Mouse (Mus musculus) heart, embryonic 16.5 days (tissue): ENCODE measurements around the gene Rorb. TPM values are rescaled to one million over a fixed set of nuclear protein-coding genes. Genes with fewer than 3 reads are reported as not detected.

Experiments used
- ATAC-seq: fragments of 200-750 bp; cut with Nextera tagmentation; replicated peaks from 2 replicates; pipeline ENCODE4 v1.8.0; 2017; ENCODE audit warnings: moderate number of reproducible peaks; ENCODE audit not compliant: insufficient read depth, low FRiP score; ENCODE audit errors: extremely low read depth
- H3K27ac ChIP-seq: fragments of 300-500 bp; sonication (generic); 2 replicates; pipeline ENCODE4 v1.5.1; 2014; ENCODE audit warnings: mild to moderate bottlenecking, low read length, control low read depth, moderate library complexity
- H3K27me3 ChIP-seq: fragments of 300-500 bp; sonication (generic); 2 replicates; pipeline ENCODE4 v1.6.1; 2014; ENCODE audit warnings: low read length, mixed read lengths; ENCODE audit not compliant: control insufficient read depth, insufficient read depth
- H3K36me3 ChIP-seq: fragments of 300-500 bp; sonication (generic); 2 replicates; pipeline ENCODE4 v1.6.1; 2014; ENCODE audit not compliant: control insufficient read depth, insufficient read depth
- H3K4me1 ChIP-seq: fragments of 300-500 bp; sonication (generic); 2 replicates; pipeline ENCODE4 v1.6.1; 2014; ENCODE audit warnings: low read length, mixed read lengths; ENCODE audit not compliant: control insufficient read depth, insufficient read depth
- H3K4me2 ChIP-seq: fragments of 300-500 bp; sonication (generic); 2 replicates; pipeline ENCODE4 v1.6.1; 2014; ENCODE audit warnings: low read depth, mild to moderate bottlenecking, control low read depth, low read length
- H3K4me3 ChIP-seq: fragments of 300-500 bp; sonication (generic); 2 replicates; pipeline ENCODE4 v1.5.1; 2014; ENCODE audit warnings: mild to moderate bottlenecking, control low read depth, low read length
- H3K9ac ChIP-seq: fragments of 300-500 bp; sonication (generic); 2 replicates; pipeline ENCODE4 v1.6.1; 2014; ENCODE audit warnings: low read length, control low read depth
- H3K9me3 ChIP-seq: fragments of 300-500 bp; sonication (generic); replicated peaks from 2 replicates; pipeline ENCODE4 v1.6.1; 2016; ENCODE audit warnings: low read length; ENCODE audit not compliant: control insufficient read depth
- WGBS: fragments of 180-500 bp; shearing (Covaris S2); extraction: QIAGEN DNeasy Blood & Tissue Kit; methylation state at CpG from one replicate; pipeline ENCODE4 v1.1.7; 2014; 5-methylcytosine and 5-hydroxymethylcytosine counted together
- polyA plus RNA-seq: library from polyadenylated mRNA; unstranded; fragments of >200 nt; fragmentation: Nextera tagmentation; extraction: Ambion mirVana; gene quantifications from 2 replicates; pipeline ENCODE4 v1.2.1, GENCODE M21; 2015

Gene Rorb
- 0.29 and 0.69 TPM in 2 replicates for polyA plus RNA-seq

- H3K27ac ChIP-seq: peak within 1 kb of the TSS; percentile 59
Measured at GRCm38 (mm10) chr19:19110793-19111427, at the start of gene Rorb. TSS of gene Rorb (minus strand) at chr19:19111196.

DNA sequence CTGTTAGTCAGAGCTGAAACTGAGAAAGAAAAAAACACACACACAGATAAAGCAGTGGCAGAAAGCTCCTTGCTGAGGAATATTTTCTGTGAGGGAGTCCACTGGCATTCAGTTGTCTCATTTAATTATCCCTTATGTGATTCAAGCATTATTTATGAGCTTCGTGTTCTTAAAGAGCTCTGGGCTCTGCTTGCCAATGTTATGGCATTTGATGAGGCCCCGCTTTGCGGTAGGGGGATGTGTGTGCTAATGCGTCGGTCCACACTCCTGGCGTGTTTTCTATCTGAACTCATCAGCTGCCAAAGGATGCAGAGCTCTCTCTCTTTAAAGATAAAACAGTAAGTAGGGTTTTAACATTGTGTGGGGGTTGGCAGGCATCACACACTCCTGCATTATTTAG is 37.9 kb upstream of the Rorb start:
- H3K4me3 ChIP-seq: no peak overlapping the region
- no peak overlapping the region for H3K4me2 ChIP-seq
- WGBS: 57% methylated on average over 6 of the region's 6 CpGs
- no peaks in the 10 kb centered on the region for H3K36me3 ChIP-seq
- H3K4me1 ChIP-seq: no peaks in the 10 kb centered on the region
- no peak overlapping the region for H3K27ac ChIP-seq
- no peak overlapping the region for H3K9ac ChIP-seq
- no peaks in the 10 kb centered on the region for H3K9me3 ChIP-seq
- no peaks in the 10 kb centered on the region for H3K27me3 ChIP-seq
- no peak for ATAC-seq

More at GRCm38 (mm10) chr19:19110793-19111427, at the start of gene Rorb:
- H3K4me3 ChIP-seq: peak within 1 kb of the TSS; percentile 65
- peaks cover 7% of the 10 kb centered on the region; the same call in 1 of the 2 replicates for H3K4me1 ChIP-seq
- 0% methylated on average over 25 of the region's 25 CpGs for WGBS
- no peaks in the 10 kb centered on the region for H3K9me3 ChIP-seq
- no peaks in the 10 kb centered on the region for H3K36me3 ChIP-seq
- ATAC-seq: peak; percentile 99
- peaks cover 21% of the 10 kb centered on the region for H3K27me3 ChIP-seq
- H3K9ac ChIP-seq: peak within 1 kb of the TSS; percentile 69
- H3K4me2 ChIP-seq: peak within 1 kb of the TSS; percentile 97

- no peak overlapping the region for H3K27ac ChIP-seq
- no peaks in the 10 kb centered on the region for H3K9me3 ChIP-seq
- WGBS: 78% methylated on average over 4 of the region's 4 CpGs
- H3K27me3 ChIP-seq: no peaks in the 10 kb centered on the region
- no peaks in the 10 kb centered on the region for H3K36me3 ChIP-seq
- H3K4me3 ChIP-seq: no peak overlapping the region
- H3K4me2 ChIP-seq: no peak overlapping the region
- no peak for ATAC-seq
- no peaks in the 10 kb centered on the region for H3K4me1 ChIP-seq
- no peak overlapping the region for H3K9ac ChIP-seq
Measured at GRCm38 (mm10) chr19:19144447-19144846, 33.5 kb upstream of the Rorb start.

- Histone ChIP-seq H3K9me3 (no peaks in the 10 kb centered on the region), H3K27me3 (no peaks in the 10 kb centered on the region), H3K27ac (no peak overlapping the region), H3K36me3 (no peaks in the 10 kb centered on the region), H3K4me1 (no peaks in the 10 kb centered on the region), H3K4me2 (no peak overlapping the region), H3K4me3 (no peak overlapping the region), H3K9ac (no peak overlapping the region)
- 75% methylated on average over 2 of the region's 2 CpGs for WGBS
- no peak for ATAC-seq
Measured at GRCm38 (mm10) chr19:19136856-19137255, 25.9 kb upstream of the Rorb start.

DNA sequence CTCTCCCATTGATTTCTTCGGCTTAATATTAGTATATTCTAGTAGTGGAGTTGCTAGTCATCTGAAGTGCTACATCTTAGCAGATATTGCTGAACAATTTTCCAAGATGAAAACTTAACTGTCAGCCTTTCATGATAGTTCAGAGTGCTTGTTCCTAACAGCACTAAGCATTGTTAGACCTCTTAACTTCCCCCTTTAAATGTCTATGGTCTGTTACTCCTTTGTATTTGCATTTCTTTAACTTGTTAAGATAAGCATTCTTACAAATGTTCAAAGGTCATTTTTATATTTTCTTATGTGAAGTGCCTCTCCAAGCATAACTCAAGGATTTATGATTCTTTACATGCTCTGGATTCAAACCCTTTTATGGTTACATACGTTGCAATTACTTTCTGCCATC is 24.8 kb upstream of the Rorb start:
- WGBS: 68% methylated on average over 2 of the region's 2 CpGs
- H3K9me3 ChIP-seq: no peaks in the 10 kb centered on the region
- no peaks in the 10 kb centered on the region for H3K4me1 ChIP-seq
- H3K4me2 ChIP-seq: no peak overlapping the region
- no peak overlapping the region for H3K4me3 ChIP-seq
- H3K36me3 ChIP-seq: no peaks in the 10 kb centered on the region
- ATAC-seq: no peak
- no peak overlapping the region for H3K27ac ChIP-seq
- no peaks in the 10 kb centered on the region for H3K27me3 ChIP-seq
- H3K9ac ChIP-seq: no peak overlapping the region

GRCm38 (mm10) chr19:19122324-19122723 is 11.3 kb upstream of the Rorb start:
- Histone ChIP-seq H3K9ac (no peak overlapping the region), H3K27ac (no peak overlapping the region), H3K4me2 (no peak overlapping the region), H3K4me1 (no peaks in the 10 kb centered on the region), H3K4me3 (no peak overlapping the region), H3K27me3 (no peaks in the 10 kb centered on the region), H3K9me3 (no peaks in the 10 kb centered on the region; the same call in 1 of the 2 replicates), H3K36me3 (no peaks in the 10 kb centered on the region)
- ATAC-seq: no peak
- WGBS: 37% methylated on average over 2 of the region's 2 CpGs

DNA sequence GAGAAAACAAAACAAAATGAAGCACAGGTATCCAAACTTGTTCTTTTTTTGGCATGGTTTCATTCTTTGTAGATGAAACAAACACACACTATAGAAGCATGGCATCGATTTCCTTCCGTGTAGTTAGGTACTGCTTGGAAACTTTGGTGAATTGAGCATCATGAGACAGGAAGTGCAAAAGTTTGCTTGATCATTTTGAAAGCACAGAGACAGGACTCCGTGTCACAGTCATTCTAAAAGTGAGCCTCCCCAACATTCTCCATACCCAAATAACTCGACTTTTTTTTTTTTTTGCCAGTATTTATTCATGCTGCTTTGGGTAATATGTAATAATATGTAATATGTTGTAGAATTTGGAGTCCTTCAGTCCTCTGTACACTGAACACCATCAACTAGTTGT is 1.2 kb upstream of the Rorb start:
- no peak for ATAC-seq
- H3K27me3 ChIP-seq: peaks cover 21% of the 10 kb centered on the region
- H3K4me3 ChIP-seq: no peak overlapping the region; the same call in 1 of the 2 replicates
- H3K27ac ChIP-seq: no peak overlapping the region
- WGBS: 60% methylated on average over 4 of the region's 4 CpGs
- H3K36me3 ChIP-seq: no peaks in the 10 kb centered on the region
- H3K9ac ChIP-seq: no peak overlapping the region
- H3K9me3 ChIP-seq: no peaks in the 10 kb centered on the region
- no peak overlapping the region; the same call in 1 of the 2 replicates for H3K4me2 ChIP-seq
- H3K4me1 ChIP-seq: peaks cover 7% of the 10 kb centered on the region; the same call in 1 of the 2 replicates

GRCm38 (mm10) chr19:19111428-19112170 is 603 bp upstream of the Rorb start:
- H3K4me2 ChIP-seq: peak overlapping the region; percentile 97
- 3% methylated on average over 12 of the region's 12 CpGs for WGBS
- ATAC-seq: peak; percentile 53; the same call in 1 of the 2 replicates

More at GRCm38 (mm10) chr19:19111428-19112170, 603 bp upstream of the Rorb start:
- no peaks in the 10 kb centered on the region for H3K36me3 ChIP-seq
- peak overlapping the region; percentile 57 for H3K9ac ChIP-seq
- peaks cover 21% of the 10 kb centered on the region for H3K27me3 ChIP-seq
- peaks cover 7% of the 10 kb centered on the region; the same call in 1 of the 2 replicates for H3K4me1 ChIP-seq
- H3K27ac ChIP-seq: peak overlapping the region; percentile 59
- no peaks in the 10 kb centered on the region for H3K9me3 ChIP-seq
- H3K4me3 ChIP-seq: peak overlapping the region; percentile 65
